Mouse (Mus musculus) brain, embryonic 14.5 days (tissue): ENCODE measurements around the gene Clhc1.

Source experiments
- CTCF ChIP-seq: fragments of 200-500 bp; IDR thresholded peaks from 2 replicates; pipeline ENCODE4 v1.5.1; 2012; ENCODE audit warnings: inconsistent platforms, mild to moderate bottlenecking, moderate library complexity, borderline replicate concordance; ENCODE audit not compliant: insufficient read depth, insufficient read length; ENCODE audit errors: extremely low read depth
- POLR2A ChIP-seq: fragments of 200-500 bp; IDR thresholded peaks from 2 replicates; pipeline ENCODE4 v1.6.1; 2012; ENCODE audit warnings: mild to moderate bottlenecking, inconsistent platforms, borderline replicate concordance; ENCODE audit not compliant: poor library complexity, insufficient read depth, insufficient read length, severe bottlenecking; ENCODE audit errors: extremely low read depth

GRCm38 (mm10) chr11:29504899-29505625, 42.7 kb upstream of the Clhc1 start:
- TF ChIP-seq POLR2A: no peak
- TF ChIP-seq CTCF: no peak
